Mouse (Mus musculus) midbrain, embryonic 12.5 days (tissue): Measurements from ENCODE around the gene Col4a2. TPM values are rescaled to one million over a fixed set of nuclear protein-coding genes. Genes with fewer than 3 reads are reported as not detected.

ENCODE experiments used
- ATAC-seq: fragments of 200-750 bp; cut with Nextera tagmentation; 2 replicates; pipeline ENCODE4 v1.8.0; 2017; ENCODE audit warnings: low read depth, moderate TSS enrichment, moderate library complexity; ENCODE audit not compliant: low FRiP score
- H3K27ac ChIP-seq: fragments of 300-500 bp; sonication (generic); replicated peaks from 2 replicates; pipeline ENCODE4 v1.5.1; 2016; ENCODE audit warnings: mild to moderate bottlenecking
- H3K27me3 ChIP-seq: fragments of 300-500 bp; sonication (generic); 2 replicates; pipeline ENCODE4 v1.6.1; 2016; ENCODE audit warnings: mild to moderate bottlenecking
- H3K36me3 ChIP-seq: fragments of 300-500 bp; sonication (generic); 2 replicates; pipeline ENCODE4 v1.6.1; 2016
- H3K4me1 ChIP-seq: fragments of 300-500 bp; sonication (generic); 2 replicates; pipeline ENCODE4 v1.6.1; 2016
- H3K4me2 ChIP-seq: fragments of 300-500 bp; sonication (generic); replicated peaks from 2 replicates; pipeline ENCODE4 v1.6.1; 2016; ENCODE audit warnings: mild to moderate bottlenecking, moderate library complexity
- H3K4me3 ChIP-seq: fragments of 300-500 bp; sonication (generic); 2 replicates; pipeline ENCODE4 v1.5.1; 2016; ENCODE audit warnings: mild to moderate bottlenecking
- H3K9ac ChIP-seq: fragments of 300-500 bp; sonication (generic); replicated peaks from 2 replicates; pipeline ENCODE4 v1.6.1; 2016; ENCODE audit warnings: mild to moderate bottlenecking, moderate library complexity
- H3K9me3 ChIP-seq: fragments of 300-500 bp; sonication (generic); 2 replicates; pipeline ENCODE4 v1.6.1; 2016; ENCODE audit warnings: mild to moderate bottlenecking
- WGBS: fragments of 180-500 bp; shearing (Covaris S2); methylation state at CpG from one replicate; pipeline ENCODE4 v1.1.7; 2016; 5-methylcytosine and 5-hydroxymethylcytosine counted together
- polyA plus RNA-seq: library from polyadenylated mRNA; unstranded; fragments of >200 nt; fragmentation: Nextera tagmentation; extraction: Ambion mirVana; gene quantifications from 2 replicates; pipeline ENCODE4 v1.2.1, GENCODE M21; 2016

The Col4a2 gene
- polyA plus RNA-seq, 1 experiment from 2014 or later, result 82.0 TPM

- Histone ChIP-seq H3K9me3 (0 out of 2 replicates have a peak, but pooled peaks cover 2% of the 10 kb centered on the region), H3K27ac (no peak overlapping the region), H3K4me2 (no peak overlapping the region), H3K9ac (no peak overlapping the region), H3K4me1 (no peaks in the 10 kb centered on the region), H3K36me3 (no peaks in the 10 kb centered on the region), H3K4me3 (no peak overlapping the region), H3K27me3 (no peaks in the 10 kb centered on the region)
- ATAC-seq, result no peak
- WGBS, result 88% methylated on average over 6 of the region's 6 CpGs
Measured at GRCm38 (mm10) chr8:11351355-11351754, 38.8 kb downstream of the Col4a2 start.

DNA sequence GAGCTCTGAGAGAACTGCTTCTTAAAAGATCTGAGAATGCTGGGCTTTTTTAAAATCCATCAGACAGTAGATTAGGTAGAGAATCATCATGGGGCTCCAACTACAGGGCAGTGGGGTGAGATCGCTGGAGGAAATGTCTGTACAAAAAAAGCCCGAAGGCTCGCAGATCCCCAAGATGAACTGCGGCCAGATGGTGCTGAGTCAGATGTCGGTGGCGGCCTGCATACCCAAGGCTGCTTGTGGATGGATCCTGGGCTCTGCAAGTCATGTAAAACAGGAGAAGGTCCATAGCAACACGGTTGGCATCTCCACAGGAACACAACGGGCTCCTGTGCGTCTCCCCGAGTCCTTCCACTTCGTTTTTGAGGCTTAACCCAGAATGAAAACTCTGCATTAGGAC, 39.9 kb downstream of the Col4a2 start:
- Histone ChIP-seq H3K4me2 (no peak overlapping the region), H3K4me3 (no peak overlapping the region), H3K27me3 (no peaks in the 10 kb centered on the region; the same call in 1 of the 2 replicates), H3K9me3 (0 out of 2 replicates have a peak, but pooled peaks cover 2% of the 10 kb centered on the region), H3K36me3 (no peaks in the 10 kb centered on the region), H3K27ac (no peak overlapping the region), H3K4me1 (no peaks in the 10 kb centered on the region), H3K9ac (no peak overlapping the region)
- 82% methylated on average over 11 of the region's 11 CpGs for WGBS
- ATAC-seq, result no peak

GRCm38 (mm10) chr8:11354800-11355451, 42.3 kb downstream of the Col4a2 start:
- Histone ChIP-seq H3K36me3 (no peaks in the 10 kb centered on the region), H3K9me3 (0 out of 2 replicates have a peak, but pooled peaks cover 2% of the 10 kb centered on the region), H3K27ac (no peak overlapping the region), H3K9ac (no peak overlapping the region), H3K4me3 (no peak overlapping the region), H3K4me1 (no peaks in the 10 kb centered on the region), H3K27me3 (no peaks in the 10 kb centered on the region; the same call in 1 of the 2 replicates), H3K4me2 (no peak overlapping the region)
- 89% methylated on average over 8 of the region's 8 CpGs for WGBS
- ATAC-seq, result no peak

- Histone ChIP-seq H3K9me3 (0 out of 2 replicates have a peak, but pooled peaks cover 2% of the 10 kb centered on the region), H3K4me3 (no peak overlapping the region), H3K4me2 (no peak overlapping the region), H3K9ac (no peak overlapping the region), H3K36me3 (no peaks in the 10 kb centered on the region), H3K27me3 (no peaks in the 10 kb centered on the region; the same call in 1 of the 2 replicates), H3K27ac (no peak overlapping the region), H3K4me1 (0 out of 2 replicates have a peak, but pooled peaks cover 4% of the 10 kb centered on the region)
- WGBS, result 93% methylated on average over 3 of the region's 3 CpGs
- no peak for ATAC-seq
Measured at GRCm38 (mm10) chr8:11355900-11356299, 43.3 kb downstream of the Col4a2 start.

DNA sequence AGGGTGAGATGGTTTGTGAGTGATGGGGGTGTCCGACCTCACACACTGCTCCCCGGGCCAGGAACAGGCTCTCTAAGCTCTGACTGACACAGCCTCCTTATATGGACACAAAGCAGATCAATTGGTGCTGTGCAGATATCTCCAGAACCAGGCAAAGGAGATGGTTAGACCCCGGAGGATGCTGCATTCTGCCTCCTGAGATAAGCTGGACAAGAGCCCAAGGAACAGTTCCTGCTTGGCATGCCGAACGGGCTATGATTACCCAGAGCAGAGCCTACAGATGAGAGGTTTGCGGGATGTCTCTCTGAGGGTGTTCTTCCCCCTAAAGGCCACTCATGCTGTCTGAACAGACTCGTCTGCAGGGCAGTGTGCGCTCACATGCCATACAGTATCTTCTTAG, 44.2 kb downstream of the Col4a2 start:
- Histone ChIP-seq H3K4me1 (peaks cover 10% of the 10 kb centered on the region), H3K9me3 (0 out of 2 replicates have a peak, but pooled peaks cover 2% of the 10 kb centered on the region), H3K4me2 (no peak overlapping the region), H3K4me3 (no peak overlapping the region), H3K27me3 (no peaks in the 10 kb centered on the region; the same call in 1 of the 2 replicates), H3K27ac (no peak overlapping the region), H3K9ac (no peak overlapping the region), H3K36me3 (no peaks in the 10 kb centered on the region)
- no peak for ATAC-seq
- 86% methylated on average over 8 of the region's 8 CpGs for WGBS

- WGBS, result 71% methylated on average over 7 of the region's 7 CpGs
- no peak overlapping the region for H3K4me2 ChIP-seq
- H3K36me3 ChIP-seq, result no peaks in the 10 kb centered on the region
- no peak overlapping the region for H3K9ac ChIP-seq
- no peak for ATAC-seq
- no peaks in the 10 kb centered on the region; the same call in 1 of the 2 replicates for H3K27me3 ChIP-seq
- H3K4me1 ChIP-seq, result peaks cover 22% of the 10 kb centered on the region
- H3K27ac ChIP-seq, result no peak overlapping the region
- H3K9me3 ChIP-seq, result 0 out of 2 replicates have a peak, but pooled peaks cover 2% of the 10 kb centered on the region
- H3K4me3 ChIP-seq, result no peak overlapping the region
Measured at GRCm38 (mm10) chr8:11357921-11358436, 45.4 kb downstream of the Col4a2 start.

- Histone ChIP-seq H3K27me3 (no peaks in the 10 kb centered on the region; the same call in 1 of the 2 replicates), H3K36me3 (no peaks in the 10 kb centered on the region), H3K4me1 (peaks cover 31% of the 10 kb centered on the region), H3K9ac (no peak overlapping the region), H3K27ac (no peak overlapping the region), H3K9me3 (0 out of 2 replicates have a peak, but pooled peaks cover 2% of the 10 kb centered on the region), H3K4me3 (no peak overlapping the region), H3K4me2 (no peak overlapping the region)
- WGBS, result 89% methylated on average over 5 of the region's 5 CpGs
- no peak for ATAC-seq
Measured at GRCm38 (mm10) chr8:11359846-11360245, 47.2 kb downstream of the Col4a2 start.

DNA sequence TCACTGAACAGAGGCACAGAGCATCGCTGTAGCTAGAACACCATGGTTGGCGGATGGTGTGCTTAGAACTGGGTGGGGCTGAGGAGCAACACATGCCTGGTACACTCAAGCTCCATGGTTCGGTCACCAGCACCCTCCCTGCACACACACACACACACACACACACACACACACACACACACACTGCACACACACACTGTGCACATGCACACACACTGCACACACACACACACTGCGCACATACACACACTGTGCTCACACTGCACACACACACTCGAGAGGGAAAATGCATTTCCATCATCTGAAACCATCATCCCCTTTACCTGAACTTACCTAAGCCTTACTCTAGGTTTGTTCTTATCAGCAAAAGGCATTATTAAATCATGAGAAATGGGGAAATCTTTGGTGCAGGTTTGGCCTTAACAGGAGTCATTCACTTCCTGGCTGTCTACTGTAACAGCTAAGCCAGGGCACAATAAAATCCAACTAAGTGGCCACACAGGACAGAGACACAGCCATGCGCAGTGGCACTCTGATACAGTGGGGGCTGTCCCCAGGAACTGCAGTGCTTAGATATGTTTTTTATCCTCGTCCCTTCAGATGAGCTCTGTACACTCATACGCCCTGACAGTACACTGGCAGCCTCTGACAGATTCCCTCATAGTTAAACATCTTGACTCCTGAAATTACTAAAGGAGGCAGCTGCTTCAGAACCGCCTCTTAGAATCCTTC, 49.1 kb downstream of the Col4a2 start:
- 0 out of 2 replicates have a peak, but pooled peaks have one; percentile 49 for ATAC-seq
- Histone ChIP-seq H3K36me3 (no peaks in the 10 kb centered on the region), H3K4me1 (peaks cover 31% of the 10 kb centered on the region), H3K27ac (0 out of 2 replicates have a peak overlapping the region, but pooled peaks have one; percentile 49), H3K27me3 (peaks cover 2% of the 10 kb centered on the region; the same call in 1 of the 2 replicates), H3K9ac (no peak overlapping the region), H3K4me2 (0 out of 2 replicates have a peak overlapping the region, but pooled peaks have one; percentile 2), H3K9me3 (no peaks in the 10 kb centered on the region), H3K4me3 (no peak overlapping the region)
- WGBS, result 66% methylated on average over 9 of the region's 9 CpGs

GRCm38 (mm10) chr8:11362278-11363214, 49.9 kb downstream of the Col4a2 start:
- H3K27ac ChIP-seq, result peak overlapping the region; percentile 49; the same call in 1 of the 2 replicates
- 0 out of 2 replicates have a peak, but pooled peaks cover 2% of the 10 kb centered on the region for H3K27me3 ChIP-seq
- H3K9me3 ChIP-seq, result no peaks in the 10 kb centered on the region
- peaks cover 31% of the 10 kb centered on the region for H3K4me1 ChIP-seq
- H3K9ac ChIP-seq, result no peak overlapping the region
- peak; percentile 63; the same call in 1 of the 2 replicates for ATAC-seq
- 7% methylated on average over 17 of the region's 17 CpGs for WGBS
- no peak overlapping the region for H3K4me3 ChIP-seq
- no peaks in the 10 kb centered on the region for H3K36me3 ChIP-seq
- peak overlapping the region; percentile 2; the same call in 1 of the 2 replicates for H3K4me2 ChIP-seq

GRCm38 (mm10) chr8:11363340-11364126, 50.9 kb downstream of the Col4a2 start:
- H3K27me3 ChIP-seq, result 0 out of 2 replicates have a peak, but pooled peaks cover 2% of the 10 kb centered on the region
- no peaks in the 10 kb centered on the region for H3K36me3 ChIP-seq
- H3K27ac ChIP-seq, result peak overlapping the region; percentile 49; the same call in 1 of the 2 replicates
- H3K4me1 ChIP-seq, result peaks cover 31% of the 10 kb centered on the region
- no peak for ATAC-seq
- no peak overlapping the region for H3K9ac ChIP-seq
- 61% methylated on average over 13 of the region's 13 CpGs for WGBS
- H3K4me3 ChIP-seq, result no peak overlapping the region
- H3K9me3 ChIP-seq, result no peaks in the 10 kb centered on the region
- no peak overlapping the region for H3K4me2 ChIP-seq
